Mouse (Mus musculus) ovary, postnatal 14 days (tissue): ENCODE measurements around the gene Cdkal1.

Source experiments
- DNase-seq: peaks from one replicate; pipeline ENCODE4 v3.0.0; 2022; ENCODE audit warnings: low spot score

Cdkal1 gene

GRCm38 (mm10) chr13:29184545-29184944 is 670.9 kb downstream of the Cdkal1 start:
- DNase-seq = no peak

- no peak for DNase-seq
These were observed 675.6 kb downstream of the Cdkal1 start for GRCm38 (mm10) chr13:29179861-29180260.

- no peak for DNase-seq
These were observed 676.2 kb downstream of the Cdkal1 start for GRCm38 (mm10) chr13:29179260-29179659.

- no peak for DNase-seq
These were observed 677.5 kb downstream of the Cdkal1 start for GRCm38 (mm10) chr13:29177889-29178486.

- DNase-seq = no peak
These were observed 686.1 kb downstream of the Cdkal1 start for GRCm38 (mm10) chr13:29169356-29169755.

- no peak for DNase-seq
These were observed 690.5 kb downstream of the Cdkal1 start for GRCm38 (mm10) chr13:29164845-29165524.

- no peak for DNase-seq
These were observed 692.5 kb downstream of the Cdkal1 start for GRCm38 (mm10) chr13:29162867-29163514.

GRCm38 (mm10) chr13:29162444-29162843 is 693.0 kb downstream of the Cdkal1 start:
- no peak for DNase-seq

GRCm38 (mm10) chr13:29161436-29161835 is 694.0 kb downstream of the Cdkal1 start:
- DNase-seq = no peak

- DNase-seq = no peak
These were observed 698.8 kb downstream of the Cdkal1 start for GRCm38 (mm10) chr13:29156703-29157102.

- no peak for DNase-seq
These were observed 700.2 kb downstream of the Cdkal1 start for GRCm38 (mm10) chr13:29155297-29155696.

GRCm38 (mm10) chr13:29150120-29150519 is 705.4 kb downstream of the Cdkal1 start:
- DNase-seq = no peak

GRCm38 (mm10) chr13:29149404-29149803 is 706.1 kb downstream of the Cdkal1 start:
- DNase-seq = no peak

- DNase-seq = no peak
These were observed 706.9 kb downstream of the Cdkal1 start for GRCm38 (mm10) chr13:29148616-29149015.
